Comparison of ENCODE assay signal across 21 mouse cellular contexts in the genomic region with DNA sequence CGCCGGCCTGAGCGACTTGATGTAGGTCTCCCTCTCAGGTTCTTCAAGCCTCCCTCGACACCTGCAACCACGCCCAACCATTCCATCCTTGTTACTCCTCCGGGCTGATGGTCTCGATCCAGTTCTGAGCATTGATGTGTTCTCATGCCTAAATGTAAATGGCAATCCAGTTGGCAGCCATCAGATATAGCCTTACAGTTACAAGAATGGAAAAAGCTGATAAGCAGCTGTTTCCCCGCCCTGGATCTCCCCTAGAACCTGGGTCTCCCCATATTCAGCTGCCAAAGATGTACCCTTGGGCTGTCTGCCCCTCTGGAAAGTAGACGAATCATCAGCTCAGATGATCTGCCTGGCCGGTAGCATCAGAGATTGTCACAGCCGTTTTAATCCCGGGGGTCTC.
"Had no signal": no experiment of that assay in that cellular context is flagged by ENCODE, and none has a peak within 500 bp of the region (broad histone marks: within the 10 kb centered on the region; RNA-seq: fewer than 3 reads in every experiment).

No protein-coding gene starts in this region.

- H3K4me1 ChIP-seq: intestine, embryonic 15.5 days; limb, embryonic 10.5 days; limb, embryonic 13.5 days; neural tube, embryonic 12.5 days; neural tube, embryonic 15.5 days had no signal

- H3K9ac ChIP-seq: intestine, embryonic 15.5 days; kidney, embryonic 15.5 days; limb, embryonic 13.5 days; lung, embryonic 14.5 days; midbrain, embryonic 12.5 days; neural tube, embryonic 12.5 days; neural tube, embryonic 15.5 days had no signal

- H3K27ac ChIP-seq: intestine, embryonic 15.5 days; kidney, embryonic 15.5 days; limb, embryonic 10.5 days; limb, embryonic 13.5 days; macrophage; midbrain, embryonic 12.5 days; neural tube, embryonic 12.5 days; neural tube, embryonic 15.5 days; stomach, postnatal 0 days had no signal

- ATAC-seq: intestine, embryonic 15.5 days; lung, postnatal 0 days had no signal

- H3K4me2 ChIP-seq: intestine, embryonic 15.5 days; kidney, embryonic 15.5 days; limb, embryonic 13.5 days; lung, embryonic 14.5 days; midbrain, embryonic 12.5 days; neural tube, embryonic 12.5 days; neural tube, embryonic 15.5 days had no signal

- H3K9me3 ChIP-seq: intestine, embryonic 15.5 days; kidney, embryonic 15.5 days; limb, embryonic 10.5 days; limb, embryonic 13.5 days; megakaryocyte, embryonic 14.5 days; midbrain, embryonic 12.5 days; neural tube, embryonic 12.5 days; neural tube, embryonic 15.5 days had no signal

- H3K27me3 ChIP-seq: intestine, embryonic 15.5 days; kidney, embryonic 15.5 days; limb, embryonic 13.5 days; midbrain, embryonic 12.5 days; neural tube, embryonic 12.5 days; neural tube, embryonic 15.5 days had no signal

- DNase-seq: kidney, adult 11 months; kidney, adult 8-10 months; kidney, postnatal 10 days; kidney, postnatal 36 days; layer of hippocampus, postnatal 36 days; lung, embryonic 14.5 days; right cerebral cortex, adult 18-20 months; right cerebral cortex, postnatal 14 days; right cerebral cortex, postnatal 4 days; thymus, postnatal 36 days had no signal

- H3K4me3 ChIP-seq: intestine, embryonic 15.5 days; kidney, embryonic 15.5 days; limb, embryonic 10.5 days; limb, embryonic 13.5 days; megakaryocyte, embryonic 14.5 days; midbrain, embryonic 12.5 days; neural tube, embryonic 12.5 days; neural tube, embryonic 15.5 days had no signal
